Mouse (Mus musculus) hindbrain, embryonic 16.5 days (tissue): ENCODE data around the gene Otud3. TPM values are rescaled to one million over a fixed set of nuclear protein-coding genes. Genes with fewer than 3 reads are reported as not detected.

Source experiments
- ATAC-seq: fragments of 200-750 bp; cut with Nextera tagmentation; 2 replicates; pipeline ENCODE4 v1.8.0; 2017; ENCODE audit warnings: moderate TSS enrichment, moderate library complexity
- H3K27ac ChIP-seq: fragments of 300-500 bp; sonication (generic); 2 replicates; pipeline ENCODE4 v1.5.1; 2014; ENCODE audit warnings: low read depth, mild to moderate bottlenecking, control low read depth, low read length, moderate library complexity
- H3K27me3 ChIP-seq: fragments of 300-500 bp; sonication (generic); replicated peaks from 2 replicates; pipeline ENCODE4 v1.6.1; 2014; ENCODE audit warnings: low read length; ENCODE audit not compliant: control insufficient read depth, insufficient read depth
- H3K36me3 ChIP-seq: fragments of 300-500 bp; sonication (generic); 2 replicates; pipeline ENCODE4 v1.6.1; 2014; ENCODE audit warnings: mild to moderate bottlenecking, low read length, moderate library complexity, mixed read lengths; ENCODE audit not compliant: control insufficient read depth, insufficient read depth
- H3K4me1 ChIP-seq: fragments of 300-500 bp; sonication (generic); 2 replicates; pipeline ENCODE4 v1.6.1; 2014; ENCODE audit warnings: low read depth, low read length; ENCODE audit not compliant: control insufficient read depth, insufficient read depth
- H3K4me2 ChIP-seq: fragments of 300-500 bp; sonication (generic); 2 replicates; pipeline ENCODE4 v1.6.1; 2014; ENCODE audit warnings: mild to moderate bottlenecking, low read length, control low read depth, moderate library complexity
- H3K4me3 ChIP-seq: fragments of 300-500 bp; sonication (generic); 2 replicates; pipeline ENCODE4 v1.5.1; 2014; ENCODE audit warnings: mild to moderate bottlenecking, low read length, control low read depth, moderate library complexity
- H3K9ac ChIP-seq: fragments of 300-500 bp; sonication (generic); 2 replicates; pipeline ENCODE4 v1.6.1; 2014; ENCODE audit warnings: low read depth, mild to moderate bottlenecking, control low read depth, low read length, moderate library complexity
- H3K9me3 ChIP-seq: fragments of 300-500 bp; sonication (generic); 2 replicates; pipeline ENCODE4 v1.6.1; 2014; ENCODE audit warnings: mild to moderate bottlenecking, low read length, moderate library complexity; ENCODE audit not compliant: control insufficient read depth
- whole genome bisulfite sequencing: fragments of 180-500 bp; shearing (Covaris S2); extraction: QIAGEN DNeasy Blood & Tissue Kit; methylation state at CpG from one replicate; pipeline ENCODE4 v1.1.7; 2014; 5-methylcytosine and 5-hydroxymethylcytosine counted together
- polyA plus RNA-seq: library from polyadenylated mRNA; unstranded; fragments of >200 nt; fragmentation: Nextera tagmentation; extraction: Ambion mirVana; gene quantifications from 2 replicates; pipeline ENCODE4 v1.2.1, GENCODE M21; 2015

Gene Otud3
- polyA plus RNA-seq, 1 experiment from 2014 or later, result 3.1 TPM

DNA sequence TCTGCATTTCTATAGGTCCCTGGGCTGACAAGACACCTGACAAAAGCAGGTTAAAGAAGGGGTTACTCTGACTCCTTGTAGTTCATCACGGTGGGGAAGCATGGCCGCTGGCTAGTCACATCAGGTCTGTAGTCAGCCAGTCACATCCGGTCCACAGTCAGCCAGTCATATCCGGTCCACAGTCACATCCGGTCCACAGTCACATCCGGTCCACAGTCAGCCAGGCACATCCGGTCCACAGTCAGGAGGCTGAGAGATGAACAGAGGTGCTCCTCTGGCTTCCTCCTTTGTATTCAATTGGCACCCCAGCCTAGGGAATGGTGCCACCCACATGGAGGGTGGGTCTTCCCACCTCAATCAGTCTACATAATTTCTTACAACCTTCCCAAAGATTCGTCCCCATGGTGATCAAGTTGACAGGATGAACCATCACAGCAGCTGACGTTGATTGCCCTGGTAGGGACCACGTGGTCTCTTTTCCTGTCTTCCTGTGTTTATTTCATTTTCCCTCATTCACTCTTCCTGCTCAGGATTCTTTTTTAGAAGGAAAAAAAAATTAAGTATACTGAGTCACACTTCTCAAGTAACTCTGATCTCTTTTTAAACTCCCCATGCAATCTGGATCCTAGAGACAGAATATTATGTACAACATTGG, 50.3 kb downstream of the Otud3 start, which contains the start of gene Pla2g5:
TSS of gene Pla2g5 (minus strand) at position 139 of the 655 bp plus-strand sequence.
- Histone ChIP-seq H3K4me1 (peaks cover 2% of the 10 kb centered on the region), H3K9ac (no peak within 1 kb of the TSS), H3K27ac (no peak within 1 kb of the TSS), H3K27me3 (no peaks in the 10 kb centered on the region), H3K9me3 (no peaks in the 10 kb centered on the region), H3K4me3 (no peak within 1 kb of the TSS), H3K4me2 (no peak within 1 kb of the TSS), H3K36me3 (no peaks in the 10 kb centered on the region)
- no peak for ATAC-seq
- WGBS, result 73% methylated on average over 10 of the region's 10 CpGs

DNA sequence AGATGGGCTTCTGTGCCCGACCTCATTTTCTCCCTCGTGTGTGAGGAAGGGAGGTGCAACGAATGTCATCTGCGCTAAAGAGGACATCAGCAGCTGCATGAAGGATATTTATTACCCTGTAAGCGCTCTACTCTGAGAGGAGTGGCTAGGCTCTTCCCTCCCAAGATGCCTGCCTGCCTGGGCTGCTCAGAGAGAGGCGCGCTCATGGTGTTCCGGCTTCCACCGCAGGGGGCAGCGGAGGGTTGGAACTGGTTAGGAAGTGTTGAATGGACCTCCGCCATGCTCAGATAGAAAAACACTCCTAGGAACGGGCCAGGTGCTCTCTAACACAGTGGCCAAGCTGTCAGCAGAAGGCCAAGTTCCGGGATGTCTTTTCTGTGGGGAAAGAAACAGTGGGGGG, 54.0 kb downstream of the Otud3 start:
- Histone ChIP-seq H3K4me2 (peak overlapping the region; percentile 53), H3K9me3 (no peaks in the 10 kb centered on the region), H3K36me3 (no peaks in the 10 kb centered on the region), H3K4me3 (peak overlapping the region; percentile 20), H3K4me1 (peaks cover 2% of the 10 kb centered on the region), H3K27ac (peak overlapping the region; percentile 51; the same call in 1 of the 2 replicates), H3K27me3 (no peaks in the 10 kb centered on the region), H3K9ac (peak overlapping the region; percentile 24)
- ATAC-seq, result peak; percentile 88
- WGBS, result 5% methylated on average over 13 of the region's 13 CpGs

DNA sequence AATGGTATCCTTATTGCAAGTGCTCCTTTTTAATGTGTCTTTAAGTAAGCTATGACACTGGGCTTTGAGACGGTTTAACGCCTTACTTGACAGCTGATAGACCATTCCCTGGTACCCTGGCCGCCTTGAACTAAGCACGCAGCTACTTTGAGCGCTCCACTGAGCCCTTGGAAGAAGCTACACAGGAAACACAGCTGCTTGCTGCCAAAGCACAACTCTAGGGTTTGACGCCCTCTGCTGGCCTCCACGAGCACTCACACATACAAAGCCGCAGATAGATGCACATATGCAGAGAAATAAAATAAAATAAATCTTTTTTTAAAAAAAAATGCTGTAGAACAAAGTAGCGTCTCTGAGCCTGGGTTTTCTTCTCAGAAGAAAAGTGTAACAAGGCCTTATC, 54.5 kb downstream of the Otud3 start:
- Histone ChIP-seq H3K36me3 (no peaks in the 10 kb centered on the region), H3K9me3 (no peaks in the 10 kb centered on the region), H3K4me3 (peak overlapping the region; percentile 20), H3K27ac (peak overlapping the region; percentile 51; the same call in 1 of the 2 replicates), H3K27me3 (no peaks in the 10 kb centered on the region), H3K9ac (peak overlapping the region; percentile 24), H3K4me2 (peak overlapping the region; percentile 53), H3K4me1 (peaks cover 2% of the 10 kb centered on the region)
- WGBS, result 19% methylated on average over 9 of the region's 9 CpGs
- peak; percentile 46 for ATAC-seq

DNA sequence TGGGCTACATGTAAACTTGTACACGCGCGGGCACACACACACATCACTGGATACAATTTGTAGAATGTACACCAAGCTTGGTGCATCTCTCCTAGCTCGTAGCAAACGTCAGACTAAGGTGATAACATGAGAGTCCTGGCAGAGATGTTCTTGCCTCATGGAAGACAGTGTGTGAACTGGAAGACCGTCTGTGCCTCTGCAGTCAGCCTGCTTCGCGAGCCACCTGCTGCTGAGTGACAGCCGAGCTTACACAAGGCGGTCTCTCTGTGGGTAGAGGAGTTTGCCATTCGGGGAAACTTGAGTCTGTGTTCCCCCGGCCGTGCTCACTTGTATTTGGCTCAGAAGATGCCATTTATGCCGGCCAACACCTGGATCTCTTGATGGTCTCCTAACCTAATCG, 55.3 kb downstream of the Otud3 start:
- WGBS, result 80% methylated on average over 15 of the region's 15 CpGs
- Histone ChIP-seq H3K9me3 (no peaks in the 10 kb centered on the region), H3K4me3 (no peak overlapping the region), H3K9ac (no peak overlapping the region), H3K4me1 (peaks cover 2% of the 10 kb centered on the region), H3K27me3 (no peaks in the 10 kb centered on the region), H3K36me3 (no peaks in the 10 kb centered on the region), H3K27ac (no peak overlapping the region), H3K4me2 (no peak overlapping the region)
- ATAC-seq, result no peak

DNA sequence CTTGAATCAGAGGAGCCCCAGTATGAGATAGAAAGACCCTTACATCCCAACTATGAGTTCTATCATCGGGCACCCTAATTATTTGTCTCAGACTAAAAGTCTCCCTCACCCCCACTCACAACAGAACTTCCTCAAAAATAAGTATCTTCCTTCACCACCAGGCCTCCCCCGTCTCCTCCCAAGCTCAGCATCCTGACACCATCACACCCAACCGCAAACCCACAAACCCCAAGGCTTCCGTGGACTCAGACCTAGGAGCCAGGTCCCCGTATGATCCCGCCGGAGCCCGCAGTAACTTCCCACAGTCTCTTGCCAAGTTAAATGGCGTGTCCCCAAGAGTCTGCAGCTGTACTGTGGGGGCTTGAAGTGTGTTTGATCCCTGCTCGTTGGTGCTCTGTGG, 56.2 kb downstream of the Otud3 start:
- no peaks in the 10 kb centered on the region for H3K36me3 ChIP-seq
- 89% methylated on average over 10 of the region's 10 CpGs for WGBS
- no peak overlapping the region for H3K27ac ChIP-seq
- no peak overlapping the region for H3K4me3 ChIP-seq
- H3K4me2 ChIP-seq, result no peak overlapping the region
- H3K9me3 ChIP-seq, result no peaks in the 10 kb centered on the region
- no peaks in the 10 kb centered on the region for H3K27me3 ChIP-seq
- no peak for ATAC-seq
- H3K9ac ChIP-seq, result no peak overlapping the region
- H3K4me1 ChIP-seq, result peaks cover 2% of the 10 kb centered on the region

DNA sequence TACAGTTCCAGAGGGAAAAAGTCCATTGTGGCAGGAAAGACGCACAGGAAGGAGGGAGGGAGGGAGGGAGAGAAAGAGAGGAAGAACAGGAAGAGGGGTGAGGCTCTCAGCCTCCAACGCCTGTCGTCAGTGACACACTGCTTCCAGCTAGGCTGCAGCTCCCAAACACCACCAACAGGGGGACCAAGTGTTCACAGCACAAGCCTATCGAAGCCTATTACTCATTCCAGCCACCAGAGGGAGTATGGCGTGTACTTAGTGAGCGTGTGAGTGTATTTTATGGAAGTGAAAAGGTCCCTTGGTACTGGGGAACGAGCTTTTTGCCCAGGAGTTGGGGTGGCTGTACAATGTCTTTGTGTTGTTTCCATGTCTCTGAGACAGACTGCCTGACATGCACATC, 57.3 kb downstream of the Otud3 start:
- no peak for ATAC-seq
- Histone ChIP-seq H3K9ac (no peak overlapping the region), H3K4me3 (no peak overlapping the region), H3K36me3 (no peaks in the 10 kb centered on the region), H3K27ac (no peak overlapping the region), H3K9me3 (no peaks in the 10 kb centered on the region), H3K4me2 (no peak overlapping the region), H3K4me1 (peaks cover 2% of the 10 kb centered on the region), H3K27me3 (no peaks in the 10 kb centered on the region)
- WGBS, result 29% methylated on average over 7 of the region's 7 CpGs

DNA sequence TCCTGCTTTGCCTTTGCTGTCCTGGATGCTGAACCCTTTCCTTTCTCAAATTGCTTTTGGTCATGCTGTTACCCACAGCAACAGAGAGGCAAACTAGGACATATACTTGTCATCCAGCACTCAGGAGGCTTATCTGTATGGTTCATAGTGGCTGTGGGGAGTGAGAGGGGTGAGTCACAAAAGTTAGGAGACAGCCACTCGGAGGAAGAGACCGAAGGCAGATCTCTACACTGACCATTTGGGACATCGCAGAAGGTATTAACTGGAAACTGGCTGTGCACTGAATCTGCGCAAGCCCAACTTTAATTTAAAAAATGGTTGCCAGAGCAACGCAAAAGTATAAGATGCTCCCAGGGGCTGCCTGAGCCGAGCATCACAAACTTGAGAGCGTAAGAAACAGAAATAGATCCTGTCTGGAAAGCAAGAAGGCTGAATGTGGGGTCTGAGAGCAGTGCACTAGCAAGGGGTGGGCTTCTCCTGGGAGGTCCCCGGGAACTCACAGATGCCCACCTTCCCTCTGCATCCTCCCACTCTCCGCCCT, 58.6 kb downstream of the Otud3 start:
- peak overlapping the region; percentile 1; the same call in 1 of the 2 replicates for H3K27ac ChIP-seq
- no peak overlapping the region for H3K9ac ChIP-seq
- 79% methylated on average over 9 of the region's 9 CpGs for WGBS
- H3K4me2 ChIP-seq, result no peak overlapping the region
- no peak for ATAC-seq
- no peak overlapping the region for H3K4me3 ChIP-seq
- H3K9me3 ChIP-seq, result no peaks in the 10 kb centered on the region
- H3K27me3 ChIP-seq, result no peaks in the 10 kb centered on the region
- no peaks in the 10 kb centered on the region for H3K36me3 ChIP-seq
- H3K4me1 ChIP-seq, result peaks cover 2% of the 10 kb centered on the region

DNA sequence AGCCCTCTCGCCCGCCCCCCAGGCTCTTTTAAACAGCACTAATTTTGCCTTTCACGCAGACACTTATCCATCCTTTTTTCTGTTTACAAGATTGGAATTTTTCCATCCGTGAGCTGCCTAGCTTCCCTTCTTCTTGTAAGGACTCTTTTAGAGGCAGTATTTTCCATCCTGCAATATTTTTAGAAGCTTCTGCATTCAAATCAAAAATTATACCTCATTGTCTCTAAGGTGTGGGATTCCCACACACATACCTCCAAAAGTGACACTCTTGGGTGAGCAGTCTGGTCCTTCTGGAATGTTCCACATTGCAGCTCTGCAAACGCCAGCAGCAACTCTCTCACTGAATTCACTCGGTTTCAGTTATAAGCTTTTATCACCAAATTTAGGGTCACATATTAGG, 60.8 kb downstream of the Otud3 start:
- Histone ChIP-seq H3K9ac (no peak overlapping the region), H3K27me3 (no peaks in the 10 kb centered on the region), H3K4me1 (no peaks in the 10 kb centered on the region), H3K4me2 (no peak overlapping the region), H3K27ac (no peak overlapping the region), H3K4me3 (no peak overlapping the region), H3K9me3 (no peaks in the 10 kb centered on the region), H3K36me3 (no peaks in the 10 kb centered on the region)
- 81% methylated on average over 6 of the region's 6 CpGs for WGBS
- no peak for ATAC-seq

DNA sequence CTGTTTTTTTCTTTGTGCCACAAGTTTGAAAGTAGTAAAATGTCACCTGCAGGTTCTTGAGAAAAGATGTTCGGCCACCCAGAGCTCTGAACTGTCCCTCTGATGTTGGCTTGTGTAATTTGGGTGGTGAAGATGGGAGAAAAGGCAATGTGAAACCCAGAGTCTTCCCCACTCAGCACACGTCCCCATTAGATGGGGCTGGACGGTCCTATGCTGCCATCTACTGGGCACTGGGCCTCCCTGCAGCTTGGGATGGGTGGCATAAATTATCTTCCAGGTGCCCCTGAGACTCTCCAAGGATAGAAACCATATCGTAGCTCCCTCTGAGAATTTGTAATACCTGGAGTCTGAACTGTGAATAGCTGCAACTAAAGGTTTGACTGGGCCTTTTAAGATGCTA, 62.3 kb downstream of the Otud3 start:
- ATAC-seq, result peak; percentile 72; the same call in 1 of the 2 replicates
- Histone ChIP-seq H3K27ac (no peak overlapping the region), H3K4me3 (no peak overlapping the region), H3K36me3 (no peaks in the 10 kb centered on the region), H3K9ac (0 out of 2 replicates have a peak overlapping the region, but pooled peaks have one; percentile 4), H3K9me3 (no peaks in the 10 kb centered on the region), H3K27me3 (no peaks in the 10 kb centered on the region), H3K4me2 (no peak overlapping the region), H3K4me1 (no peaks in the 10 kb centered on the region)
- 6% methylated on average over 4 of the region's 4 CpGs for WGBS
